Mouse (Mus musculus): ENCODE results near the gene Hgfac.

The Hgfac gene

DNA sequence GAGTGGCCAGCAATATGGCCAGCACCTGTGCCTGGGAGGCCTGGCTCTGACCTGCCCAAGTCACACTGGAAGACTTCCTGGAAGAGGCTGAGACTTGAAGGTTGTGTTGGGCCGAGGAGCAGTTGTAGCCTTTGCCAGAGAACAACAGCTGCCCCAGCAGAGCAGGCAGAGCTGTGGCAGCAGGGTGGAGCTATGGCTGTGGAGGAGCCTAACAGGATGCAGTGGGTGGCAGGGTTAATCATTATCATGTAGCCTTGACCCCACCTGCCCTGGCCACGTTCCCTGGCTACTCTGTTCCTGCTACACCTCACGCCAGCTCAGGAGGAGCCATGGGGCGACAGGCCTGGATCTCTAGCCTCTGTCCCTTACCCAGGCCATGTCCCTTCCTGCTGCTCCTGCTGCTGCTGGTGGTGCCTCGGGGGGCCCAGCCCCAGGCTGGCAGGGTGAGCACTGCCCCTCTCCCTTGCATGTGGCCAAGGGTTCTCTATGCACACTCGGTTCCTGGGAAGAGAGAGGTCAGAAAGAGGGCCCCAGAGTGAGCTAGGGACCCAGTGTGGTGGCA, at the start of gene Hgfac:
Gene Hgfac, plus strand, starts transcription at position 242 of the 562 bp plus-strand sequence.
- DNase-seq, result no peak

DNA sequence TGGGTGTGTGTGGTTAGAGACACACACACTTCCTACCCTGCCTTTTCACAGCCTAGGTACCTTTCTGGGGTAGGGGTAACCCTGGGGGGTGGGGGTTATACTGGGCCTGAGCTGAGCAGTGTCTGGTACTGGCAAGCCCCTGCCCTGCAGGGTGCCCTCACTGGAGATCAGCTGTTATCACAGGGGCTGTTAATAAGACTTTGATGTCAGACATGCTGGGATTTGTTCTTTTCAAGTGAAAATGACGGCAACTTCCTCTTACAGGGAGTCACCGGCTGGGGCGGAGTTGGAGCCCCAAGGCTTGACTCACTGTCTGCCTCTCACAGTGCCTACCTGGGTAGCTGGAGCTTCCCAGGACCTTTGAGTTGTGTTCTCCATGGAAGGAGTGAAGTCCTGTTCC, 42.6 kb upstream of the Hgfac start:
- no peak for DNase-seq

DNA sequence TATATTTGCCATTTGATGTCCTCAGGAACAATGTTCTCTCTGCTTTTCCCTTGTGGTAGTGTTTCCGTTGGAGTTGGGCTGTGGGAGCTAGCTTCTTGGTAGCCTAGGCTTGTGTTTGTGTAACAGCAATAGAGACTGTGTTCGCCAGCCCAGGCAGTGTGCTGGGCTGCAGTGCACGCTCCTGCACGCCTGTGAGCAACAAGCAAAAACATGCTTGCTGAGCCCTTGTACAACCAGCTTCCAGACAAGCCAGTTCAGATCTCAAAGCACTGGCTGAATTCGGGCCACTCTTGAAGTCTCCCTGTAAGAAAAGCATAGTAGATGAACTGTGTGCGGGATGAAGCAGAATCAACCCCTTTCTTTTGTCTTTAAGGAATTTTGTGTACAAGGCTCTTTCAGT, 42.0 kb upstream of the Hgfac start:
- DNase-seq, result no peak

DNA sequence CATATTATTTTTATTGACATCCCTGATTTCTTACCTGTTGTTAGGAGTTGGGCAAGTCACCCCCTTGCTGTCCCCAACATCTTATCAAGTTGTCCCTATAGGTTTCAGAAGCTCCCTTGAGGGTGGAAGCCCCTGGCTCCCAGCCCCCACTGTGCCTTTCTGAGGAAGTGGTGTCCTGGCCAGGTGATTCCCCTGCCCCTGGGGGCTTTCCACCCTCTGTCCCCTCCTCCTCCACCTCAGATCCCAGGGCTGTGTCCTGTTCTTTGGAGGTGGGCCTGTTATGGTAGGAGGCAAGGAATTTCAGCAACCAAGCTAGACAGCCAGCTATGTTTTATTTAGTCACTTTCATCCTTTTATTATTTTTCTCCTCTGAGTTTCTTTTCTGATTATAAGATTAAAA, 41.0 kb upstream of the Hgfac start:
- no peak for DNase-seq

DNA sequence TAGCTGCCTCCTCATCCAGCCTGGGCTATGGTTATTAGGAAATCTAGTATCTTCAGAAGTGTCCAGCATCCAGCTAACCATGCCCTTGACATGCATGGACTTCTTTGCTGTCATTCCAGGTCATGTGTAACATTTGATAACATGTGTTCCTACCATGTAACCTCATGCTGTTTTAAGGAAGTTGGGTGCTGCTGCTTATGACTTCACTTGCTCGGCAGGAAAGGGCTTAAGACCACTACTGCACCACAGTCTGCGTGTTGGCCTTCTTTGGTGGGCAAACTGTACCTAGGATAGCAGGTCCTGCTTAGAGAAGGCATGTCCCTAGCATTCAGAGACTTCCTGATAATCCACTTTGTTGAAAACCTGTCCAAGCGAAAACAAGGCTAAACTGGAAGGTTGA, 40.2 kb upstream of the Hgfac start:
- DNase-seq, result no peak

DNA sequence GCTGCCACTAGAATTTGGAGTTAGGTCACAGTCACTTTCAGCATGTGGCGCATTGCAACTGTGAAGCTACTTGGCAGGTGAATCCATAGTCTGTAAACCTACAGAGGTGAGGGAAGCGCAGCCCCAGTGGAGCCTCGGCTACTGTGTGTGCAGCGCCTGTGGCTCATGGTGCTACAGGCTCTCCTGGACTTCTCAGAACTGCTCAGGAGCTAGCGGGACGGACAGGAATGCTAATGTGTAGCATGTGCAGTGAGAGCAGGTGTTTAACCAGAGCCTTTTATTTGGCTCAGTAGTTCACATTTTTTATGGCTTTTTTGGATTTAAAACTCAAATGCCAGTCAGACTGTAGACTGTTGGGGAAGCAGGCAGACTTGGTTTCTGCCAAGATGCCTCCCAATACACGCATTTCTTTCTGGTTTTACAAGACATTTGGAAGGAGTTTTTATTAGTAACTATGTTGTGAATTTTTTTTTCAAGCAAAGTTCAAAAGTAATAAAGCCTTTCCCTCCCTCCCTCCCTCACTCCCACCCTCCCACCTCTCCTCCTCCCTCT, 37.6 kb upstream of the Hgfac start:
- no peak for DNase-seq

DNA sequence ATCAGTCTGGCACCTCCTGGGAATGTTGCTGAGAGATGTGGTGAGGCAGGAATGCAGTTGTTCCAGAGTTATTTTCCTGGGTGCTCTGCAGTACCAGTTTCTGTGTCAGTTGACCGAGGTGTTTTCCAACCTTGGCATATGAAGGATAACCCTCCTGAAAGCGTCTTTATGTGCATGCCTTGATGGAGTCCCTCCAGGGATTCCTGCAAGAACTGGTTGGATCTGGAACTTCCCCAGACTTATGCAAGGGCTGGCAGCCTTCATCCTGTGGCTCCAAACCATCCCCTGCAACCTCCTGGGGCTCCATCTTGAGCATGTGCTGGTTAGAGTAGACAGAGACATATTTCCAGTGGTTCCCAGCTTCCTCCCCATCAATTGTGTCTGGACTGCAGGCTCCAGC, 36.5 kb upstream of the Hgfac start:
- no peak for DNase-seq

DNA sequence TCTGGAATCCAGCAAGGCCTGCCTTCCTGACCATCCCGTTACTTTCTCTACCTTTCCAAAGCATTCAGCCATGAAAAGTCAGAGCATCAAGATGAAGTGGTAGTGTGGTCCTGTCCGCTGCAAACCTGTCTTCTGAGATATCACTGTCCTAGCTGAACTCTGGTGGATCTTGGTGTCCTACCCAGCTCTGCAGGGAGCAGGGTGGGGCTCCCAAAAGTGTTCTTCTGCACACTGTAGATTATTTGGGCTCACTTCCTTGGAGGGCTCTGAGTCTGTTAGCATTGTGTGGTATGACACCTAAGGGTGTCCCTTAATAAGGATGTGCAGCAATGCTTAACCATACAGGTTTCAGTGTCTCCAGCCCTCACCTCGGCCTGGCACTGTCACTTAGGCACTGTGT, 35.6 kb upstream of the Hgfac start:
- no peak for DNase-seq

DNA sequence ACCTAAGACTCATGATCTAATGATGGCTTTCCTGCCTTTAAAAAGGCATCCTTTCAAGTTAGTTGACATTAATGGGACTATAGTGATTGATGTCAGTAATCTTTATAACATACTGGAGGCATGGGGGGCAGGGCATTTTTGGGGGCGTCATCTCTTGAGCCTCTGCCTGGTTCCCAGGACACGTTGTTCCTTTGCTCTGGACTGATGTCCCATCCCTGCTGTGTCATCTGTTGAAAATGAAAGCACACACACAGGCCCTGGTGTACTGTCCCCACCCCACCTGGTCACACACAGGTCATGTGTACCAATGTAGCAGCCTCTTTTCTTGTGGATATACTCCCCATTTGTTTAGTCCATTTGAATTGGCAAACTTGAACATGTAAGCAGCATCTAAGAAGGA, 34.7 kb upstream of the Hgfac start:
- peak; percentile 26 for DNase-seq

DNA sequence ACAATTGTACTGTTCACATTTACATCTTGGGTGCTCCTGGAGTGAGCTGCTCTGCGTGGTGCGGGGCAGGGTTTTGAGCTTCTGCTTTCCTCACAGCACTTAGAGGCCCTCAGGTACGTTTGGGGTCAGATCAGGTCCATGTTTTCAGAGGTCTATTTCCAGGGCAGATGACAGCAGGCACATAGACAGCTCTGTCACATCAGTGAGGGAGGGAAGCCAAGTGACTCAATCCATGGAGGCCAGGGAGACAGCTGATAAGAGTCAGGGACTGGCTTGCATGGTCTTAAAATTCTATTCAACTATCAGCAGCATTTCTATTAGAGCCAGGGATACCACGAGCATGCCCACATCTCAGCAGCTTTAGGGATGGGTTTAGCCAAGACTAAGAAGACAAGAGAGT, 32.1 kb upstream of the Hgfac start:
- no peak for DNase-seq

DNA sequence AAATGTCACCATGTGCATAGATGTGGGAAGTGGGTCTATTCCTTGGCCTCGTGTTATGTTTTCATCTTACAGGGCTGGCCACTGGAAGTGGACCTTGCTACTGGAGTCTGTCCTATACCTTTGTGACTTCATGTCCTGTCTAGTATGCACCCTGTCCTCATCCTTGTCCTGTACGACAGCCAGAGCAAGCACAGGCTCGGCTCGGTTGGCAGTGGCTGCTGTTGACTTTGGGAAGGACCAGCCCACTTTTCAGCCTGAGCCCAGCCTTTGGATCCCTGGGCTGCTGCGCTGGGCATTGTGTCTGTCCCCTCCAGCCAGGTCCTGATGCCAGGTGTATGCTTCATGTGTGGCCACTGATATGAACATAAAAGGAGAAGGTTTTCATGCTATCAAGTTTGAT, 30.7 kb upstream of the Hgfac start:
- no peak for DNase-seq

DNA sequence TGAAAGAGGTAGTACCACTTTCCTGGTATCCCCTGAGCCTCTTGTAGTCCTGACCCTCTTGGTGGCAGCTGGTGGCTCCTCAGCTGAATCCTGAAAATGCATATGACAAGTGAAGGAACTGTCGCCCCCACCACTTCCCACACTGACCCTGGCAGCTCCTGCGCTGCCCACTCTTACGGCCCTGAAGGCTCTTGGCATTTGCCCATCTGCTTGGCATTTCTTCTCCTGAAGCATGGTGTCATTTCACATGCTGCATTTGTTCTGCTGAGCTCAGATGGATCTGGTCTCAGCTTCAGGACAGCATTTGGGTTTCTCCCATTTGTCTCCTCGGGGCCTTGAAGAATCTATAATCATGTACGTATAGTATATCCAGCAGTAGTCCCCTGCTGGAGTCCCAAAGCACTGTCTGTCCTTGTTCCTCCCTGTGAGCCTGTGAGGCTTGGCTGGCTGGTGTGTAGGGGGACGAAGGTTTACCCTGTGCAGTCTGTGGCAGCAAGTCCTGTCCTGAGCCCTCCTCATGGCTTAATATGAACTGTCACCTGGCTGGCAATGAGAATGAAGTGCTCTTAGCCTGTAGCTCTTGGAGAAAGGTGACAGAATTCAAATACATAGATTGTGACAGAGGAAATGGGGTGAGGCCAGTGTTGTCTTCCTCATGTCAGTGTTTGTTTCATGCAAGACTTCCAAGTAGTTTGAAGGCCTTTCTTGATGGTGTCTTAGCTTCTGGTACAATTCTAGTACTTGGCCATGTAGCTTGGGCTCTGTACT, 30.0 kb upstream of the Hgfac start:
- no peak for DNase-seq

DNA sequence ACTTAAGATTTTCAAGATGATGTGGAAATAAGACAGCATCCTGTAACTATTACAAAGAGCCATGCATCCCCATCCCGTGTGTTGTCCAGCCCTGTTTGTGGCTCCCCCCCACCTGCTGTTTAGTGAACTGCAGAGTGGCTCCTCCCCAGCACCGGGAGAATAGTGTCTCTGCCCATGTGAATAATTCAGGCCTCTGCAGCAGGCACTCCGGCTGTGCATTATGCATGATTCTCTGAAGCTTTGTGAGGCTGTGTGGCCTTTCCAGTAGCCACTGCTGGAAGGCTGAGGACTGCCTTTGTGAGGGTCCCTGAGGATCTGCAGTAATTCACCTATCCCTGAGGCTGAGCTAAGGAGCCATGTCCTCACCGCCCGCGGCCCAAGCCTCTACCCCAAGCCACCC, 27.3 kb upstream of the Hgfac start:
- no peak for DNase-seq

DNA sequence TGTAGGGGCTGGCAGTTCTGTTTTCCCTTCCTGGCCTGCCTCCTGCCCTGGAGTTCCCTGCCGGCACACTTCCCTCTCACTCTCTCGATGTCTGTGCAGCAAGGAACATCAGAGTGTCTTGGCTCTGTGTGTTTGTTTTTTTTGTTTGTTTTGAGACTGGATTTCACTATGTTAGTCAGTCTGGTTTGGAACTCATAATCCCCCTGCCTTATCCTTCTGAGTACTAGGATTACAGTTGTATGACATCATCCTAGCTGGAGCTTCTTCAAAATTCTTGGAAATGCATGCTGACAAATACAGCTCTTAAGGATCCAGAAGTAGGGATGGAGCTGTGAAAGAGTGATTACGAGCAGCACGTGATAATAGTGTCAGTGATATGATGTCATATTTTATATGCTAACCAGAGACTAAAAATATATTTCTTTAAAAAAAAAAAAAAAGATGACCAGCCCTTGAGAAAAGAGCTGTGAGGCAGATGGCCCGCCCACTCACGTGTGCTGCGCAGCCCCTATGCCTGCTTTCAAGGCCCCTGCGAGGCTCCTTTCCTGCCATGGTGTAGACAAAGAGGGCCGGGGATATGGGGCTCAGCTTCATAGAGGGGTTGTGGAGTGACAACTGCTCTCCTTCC, 21.5 kb upstream of the Hgfac start:
- DNase-seq, result no peak

DNA sequence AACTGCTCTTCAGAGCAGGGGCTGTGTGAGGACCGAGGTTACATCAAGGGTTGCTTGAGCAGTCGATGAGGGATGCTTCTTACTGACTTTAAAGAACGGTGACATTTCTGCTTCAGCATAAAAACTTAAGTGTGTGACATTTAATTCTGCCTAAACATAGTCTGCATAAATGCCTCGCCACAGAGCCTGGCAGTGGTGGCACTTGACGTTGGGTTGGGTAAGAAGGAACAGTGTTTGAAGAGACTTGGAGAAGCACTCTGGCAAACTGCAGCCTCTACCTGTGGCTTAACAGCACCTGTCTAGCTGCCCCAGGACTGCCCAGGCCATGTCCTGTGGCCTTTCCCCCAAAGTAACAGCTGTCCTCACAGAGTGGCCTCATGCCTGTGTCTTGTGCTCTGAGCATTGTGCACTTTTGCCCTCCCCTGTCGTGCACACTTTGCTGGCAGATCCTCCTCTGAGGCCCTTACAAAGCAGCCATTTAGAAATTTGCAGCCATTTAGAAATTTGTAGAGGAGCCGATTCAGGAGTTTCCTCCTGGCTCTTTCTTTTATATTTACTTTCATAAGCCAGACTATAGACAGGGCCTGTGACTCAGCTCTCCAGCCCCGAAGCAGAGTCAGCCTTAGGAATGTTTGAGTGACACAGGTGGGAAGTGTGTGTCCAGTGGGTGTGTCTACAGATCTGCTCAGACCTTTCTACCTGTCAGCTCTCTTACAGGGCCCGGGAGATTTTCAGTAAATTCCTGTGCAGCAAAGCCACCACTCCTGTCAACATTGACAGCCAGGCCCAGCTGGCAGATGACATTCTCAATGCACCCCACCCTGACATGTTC, 20.7 kb upstream of the Hgfac start:
- no peak for DNase-seq

DNA sequence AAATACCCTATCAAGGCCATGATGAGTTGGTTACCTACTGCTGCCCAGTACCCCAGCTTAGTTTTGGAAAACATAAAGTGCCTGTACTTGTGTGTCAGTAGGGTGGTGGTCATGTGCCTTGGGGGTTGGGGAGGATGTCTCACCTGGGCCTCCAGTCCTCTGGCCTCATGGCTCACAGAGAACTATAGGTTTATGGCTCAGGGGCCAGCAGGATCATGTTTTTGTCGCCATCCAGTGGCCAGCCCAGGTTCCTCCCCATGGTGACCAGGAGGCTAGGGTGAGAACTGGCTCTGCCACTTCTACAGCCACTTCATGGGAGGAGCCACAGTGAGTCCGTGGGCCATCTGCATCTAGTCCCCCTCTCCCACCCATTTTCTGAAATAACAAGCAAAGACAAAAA, 16.3 kb upstream of the Hgfac start:
- DNase-seq, result peak; percentile 69

DNA sequence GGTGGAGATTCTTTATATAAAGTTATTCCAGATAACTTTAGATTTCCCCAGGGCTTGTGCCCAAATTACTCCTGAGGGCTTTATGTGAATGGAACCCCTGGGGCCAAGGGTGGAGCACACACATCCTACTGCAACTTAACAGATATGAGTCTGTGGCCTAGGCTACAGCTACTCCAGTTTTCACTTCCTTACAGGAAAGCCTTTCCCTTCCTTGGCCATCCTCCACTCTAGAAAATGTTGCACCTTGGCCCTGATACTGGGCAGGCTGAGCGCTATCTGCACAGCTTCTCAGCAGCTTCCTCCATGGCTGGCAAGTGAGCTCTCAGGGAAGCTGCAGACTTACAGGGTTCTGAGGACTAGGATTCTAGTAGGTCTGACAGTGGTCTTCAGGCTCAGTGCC, 12.0 kb upstream of the Hgfac start:
- no peak for DNase-seq

DNA sequence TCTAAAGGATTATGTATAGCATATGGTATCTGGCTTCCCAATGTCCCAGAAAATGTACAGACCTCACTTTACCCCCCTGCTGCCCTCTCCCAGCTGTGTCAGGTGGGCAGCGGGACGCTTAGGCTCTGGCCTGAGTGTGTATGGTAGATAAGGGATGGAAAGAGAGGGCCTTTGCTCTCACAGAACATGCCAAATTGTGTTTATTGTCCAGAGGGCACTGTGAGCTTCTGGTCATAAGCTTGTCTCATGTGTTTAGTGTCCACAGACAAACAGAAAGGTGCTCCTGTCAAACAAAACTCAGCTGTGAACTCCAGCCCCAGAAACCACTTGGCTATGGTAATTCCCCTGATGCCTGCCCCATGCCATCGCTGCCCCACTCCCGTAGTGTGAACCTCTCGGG, 11.6 kb upstream of the Hgfac start:
- no peak for DNase-seq

DNA sequence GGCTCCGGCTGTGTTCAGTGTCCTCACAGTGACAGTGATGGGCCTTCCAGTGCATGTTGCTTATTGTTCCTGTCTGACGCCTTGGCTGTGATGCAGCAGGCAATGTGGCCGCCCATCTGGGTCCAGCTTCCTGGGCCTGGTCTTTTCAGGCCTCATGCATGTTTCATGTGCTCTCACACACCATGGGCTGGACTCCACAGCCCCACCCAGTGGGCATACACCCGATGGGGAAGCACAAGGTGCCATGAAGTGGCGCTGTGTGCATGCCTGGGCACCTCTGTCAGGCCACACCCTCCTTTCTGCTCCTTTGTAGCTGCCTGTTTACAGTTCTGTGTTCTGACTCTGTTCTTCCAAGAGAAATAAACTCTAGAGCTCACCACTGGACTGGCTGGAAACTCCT, 8.2 kb upstream of the Hgfac start:
- DNase-seq, result peak; percentile 45

DNA sequence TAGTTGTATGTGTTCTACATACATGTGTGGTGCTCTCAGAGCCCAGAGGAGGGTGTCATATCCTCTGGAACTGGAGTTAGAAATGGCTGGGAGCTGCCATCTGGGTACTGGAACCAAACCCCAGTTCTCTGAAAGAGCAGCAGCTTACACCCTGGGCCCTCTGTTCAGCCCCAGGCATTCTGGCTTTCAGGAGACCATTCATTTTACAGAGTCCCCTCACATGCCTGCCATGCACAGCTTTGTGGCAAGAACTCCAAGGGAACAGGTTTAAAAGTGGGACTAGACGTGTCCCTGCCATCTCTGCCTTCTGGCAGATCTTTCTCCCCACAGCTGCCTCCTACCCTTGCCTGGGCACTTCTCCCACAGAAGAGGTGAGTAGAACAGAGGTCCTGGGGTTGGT, 7.7 kb upstream of the Hgfac start:
- DNase-seq, result no peak

DNA sequence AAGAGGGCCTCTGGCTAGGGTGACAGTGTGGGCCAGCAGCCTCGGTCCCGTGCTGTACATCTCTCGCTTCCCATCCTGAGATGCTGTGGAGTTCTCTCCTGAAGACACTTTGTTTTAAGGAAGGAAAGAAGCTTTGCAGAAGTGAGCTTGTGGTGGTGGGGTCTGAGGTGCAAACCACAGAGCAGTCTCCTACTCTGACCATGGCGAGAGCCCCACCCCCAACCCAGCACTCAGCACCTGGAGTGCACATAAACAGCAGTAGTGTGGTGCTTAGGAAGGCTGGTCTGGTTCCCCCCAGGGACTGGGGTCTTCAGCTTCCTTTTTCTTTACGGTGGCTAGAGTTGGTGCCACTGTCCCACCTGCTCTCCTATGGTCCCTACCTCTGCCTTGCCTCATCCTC, 6.2 kb upstream of the Hgfac start:
- DNase-seq, result no peak

DNA sequence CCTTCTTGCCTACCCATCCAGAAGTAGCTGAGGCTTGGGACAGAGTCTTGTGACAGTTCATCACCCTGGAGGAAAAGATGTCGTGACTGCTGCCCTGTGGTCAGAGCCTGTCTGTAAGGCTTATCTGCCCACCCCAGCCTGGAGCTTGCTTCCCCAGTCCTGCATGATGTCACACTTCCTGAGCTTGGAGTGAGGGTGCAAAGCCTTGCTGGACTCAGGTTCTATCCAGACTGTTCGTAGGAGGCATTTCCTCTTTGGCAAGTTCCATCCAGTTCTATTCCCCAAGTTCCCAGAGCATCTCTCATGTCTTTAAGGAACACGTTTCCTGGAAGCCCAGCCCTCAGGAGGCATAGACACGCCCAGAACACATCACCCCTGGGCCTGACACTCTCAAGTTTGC, 5.5 kb upstream of the Hgfac start:
- no peak for DNase-seq

DNA sequence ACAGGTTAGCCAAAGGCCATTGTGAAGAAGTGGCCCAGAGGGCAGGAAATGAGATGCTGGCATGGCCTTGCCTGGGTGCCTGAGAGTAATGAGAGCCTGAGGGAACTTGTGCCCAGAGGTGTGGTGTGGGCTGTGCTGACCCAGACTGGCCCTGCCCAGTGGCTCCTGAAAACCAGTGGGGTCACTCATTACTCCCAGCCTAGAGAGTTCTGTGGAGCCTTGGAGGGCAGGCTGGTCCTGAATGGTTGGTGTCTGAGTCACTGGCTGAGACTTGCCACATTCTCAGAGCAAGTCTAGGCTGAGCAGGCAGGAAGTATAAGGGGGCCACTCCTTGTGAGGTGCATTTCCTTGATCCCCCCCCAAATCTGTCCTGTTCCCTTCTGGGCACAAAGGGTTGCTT, 3.9 kb upstream of the Hgfac start:
- no peak for DNase-seq
